Mouse (Mus musculus) forebrain, embryonic 16.5 days (tissue): ENCODE measurements around the gene Ppm1b. TPM values are rescaled to one million over a fixed set of nuclear protein-coding genes. Genes with fewer than 3 reads are reported as not detected.

ENCODE experiments used
- ATAC-seq: fragments of 200-750 bp; cut with Nextera tagmentation; 2 replicates; pipeline ENCODE4 v1.8.0; 2017; ENCODE audit warnings: mild to moderate bottlenecking, moderate library complexity
- H3K27ac ChIP-seq: fragments of 300-500 bp; sonication (generic); 2 replicates; pipeline ENCODE4 v1.5.1; 2014; ENCODE audit warnings: low read length, control low read depth
- H3K27me3 ChIP-seq: fragments of 300-500 bp; sonication (generic); replicated peaks from 2 replicates; pipeline ENCODE4 v1.6.1; 2014; ENCODE audit warnings: low read length; ENCODE audit not compliant: control insufficient read depth, insufficient read depth
- H3K36me3 ChIP-seq: fragments of 300-500 bp; sonication (generic); 2 replicates; pipeline ENCODE4 v1.6.1; 2014; ENCODE audit not compliant: control insufficient read depth, insufficient read depth
- H3K4me1 ChIP-seq: fragments of 300-500 bp; sonication (generic); replicated peaks from 2 replicates; pipeline ENCODE4 v1.6.1; 2014; ENCODE audit warnings: low read length; ENCODE audit not compliant: control insufficient read depth, insufficient read depth
- H3K4me2 ChIP-seq: fragments of 300-500 bp; sonication (generic); 2 replicates; pipeline ENCODE4 v1.6.1; 2014; ENCODE audit warnings: mild to moderate bottlenecking, low read length, control low read depth
- H3K4me3 ChIP-seq: fragments of 300-500 bp; sonication (generic); replicated peaks from 2 replicates; pipeline ENCODE4 v1.5.1; 2014; ENCODE audit warnings: mild to moderate bottlenecking, low read length, control low read depth
- H3K9ac ChIP-seq: fragments of 300-500 bp; sonication (generic); replicated peaks from 2 replicates; pipeline ENCODE4 v1.6.1; 2014; ENCODE audit warnings: low read depth, low read length, control low read depth
- H3K9me3 ChIP-seq: fragments of 300-500 bp; sonication (generic); 2 replicates; pipeline ENCODE4 v1.6.1; 2016; ENCODE audit warnings: low read length; ENCODE audit not compliant: control insufficient read depth
- WGBS: fragments of 180-500 bp; shearing (Covaris S2); extraction: QIAGEN DNeasy Blood & Tissue Kit; methylation state at CpG from one replicate; pipeline ENCODE4 v1.1.7; 2014; 5-methylcytosine and 5-hydroxymethylcytosine counted together
- polyA plus RNA-seq: library from polyadenylated mRNA; unstranded; fragments of >200 nt; fragmentation: Nextera tagmentation; extraction: Ambion mirVana; gene quantifications from 2 replicates; pipeline ENCODE4 v1.2.1, GENCODE M21; 2015

Ppm1b gene
- polyA plus RNA-seq, 1 experiment from 2014 or later, result 85.5 TPM

GRCm38 (mm10) chr17:84953776-84954175 lies 2.8 kb upstream of the Ppm1b start:
- no peak for ATAC-seq
- Histone ChIP-seq H3K9me3 (no peaks in the 10 kb centered on the region), H3K36me3 (no peaks in the 10 kb centered on the region), H3K27me3 (no peaks in the 10 kb centered on the region), H3K4me3 (no peak overlapping the region), H3K27ac (no peak overlapping the region), H3K9ac (no peak overlapping the region), H3K4me1 (peaks cover 4% of the 10 kb centered on the region; the same call in 1 of the 2 replicates), H3K4me2 (no peak overlapping the region)
- 84% methylated on average over 5 of the region's 5 CpGs for WGBS

GRCm38 (mm10) chr17:84954881-84955280 lies 1.7 kb upstream of the Ppm1b start:
- Histone ChIP-seq H3K27ac (no peak overlapping the region), H3K36me3 (no peaks in the 10 kb centered on the region), H3K4me1 (peaks cover 11% of the 10 kb centered on the region), H3K4me2 (no peak overlapping the region), H3K4me3 (no peak overlapping the region), H3K27me3 (no peaks in the 10 kb centered on the region), H3K9ac (no peak overlapping the region), H3K9me3 (no peaks in the 10 kb centered on the region)
- WGBS, result 92% methylated on average over 5 of the region's 5 CpGs
- ATAC-seq, result no peak

GRCm38 (mm10) chr17:84956931-84957486 lies 468 bp downstream of the Ppm1b start:
- peaks cover 18% of the 10 kb centered on the region for H3K4me1 ChIP-seq
- peak overlapping the region; percentile 54 for H3K4me3 ChIP-seq
- no peaks in the 10 kb centered on the region for H3K36me3 ChIP-seq
- peak overlapping the region; percentile 66 for H3K9ac ChIP-seq
- peak overlapping the region; percentile 93 for H3K27ac ChIP-seq
- peak; percentile 86 for ATAC-seq
- peak overlapping the region; percentile 55 for H3K4me2 ChIP-seq
- H3K27me3 ChIP-seq, result no peaks in the 10 kb centered on the region
- under 1% methylated on average over 24 of the region's 24 CpGs for WGBS
- H3K9me3 ChIP-seq, result no peaks in the 10 kb centered on the region

GRCm38 (mm10) chr17:84957487-84958259 lies 1.1 kb downstream of the Ppm1b start:
- under 1% methylated on average over 40 of the region's 55 CpGs for WGBS
- Histone ChIP-seq H3K9me3 (no peaks in the 10 kb centered on the region), H3K4me3 (peak overlapping the region; percentile 97), H3K27ac (peak overlapping the region; percentile 93), H3K9ac (peak overlapping the region; percentile 91), H3K27me3 (no peaks in the 10 kb centered on the region), H3K4me1 (peaks cover 18% of the 10 kb centered on the region), H3K4me2 (peak overlapping the region; percentile 83), H3K36me3 (no peaks in the 10 kb centered on the region)
- ATAC-seq, result peak; percentile 97

GRCm38 (mm10) chr17:84958411-84958911 lies 1.9 kb downstream of the Ppm1b start:
- H3K4me1 ChIP-seq, result peaks cover 18% of the 10 kb centered on the region
- H3K27me3 ChIP-seq, result no peaks in the 10 kb centered on the region
- peak overlapping the region; percentile 92 for H3K27ac ChIP-seq
- H3K4me2 ChIP-seq, result peak overlapping the region; percentile 83
- under 1% methylated on average over 30 of the region's 52 CpGs for WGBS
- H3K36me3 ChIP-seq, result no peaks in the 10 kb centered on the region
- no peaks in the 10 kb centered on the region for H3K9me3 ChIP-seq
- H3K9ac ChIP-seq, result peak overlapping the region; percentile 91
- ATAC-seq, result no peak
- peak overlapping the region; percentile 97 for H3K4me3 ChIP-seq

GRCm38 (mm10) chr17:84958986-84959664 lies 2.6 kb downstream of the Ppm1b start:
- Histone ChIP-seq H3K27me3 (no peaks in the 10 kb centered on the region), H3K4me2 (peak overlapping the region; percentile 83), H3K4me3 (peak overlapping the region; percentile 97), H3K4me1 (peaks cover 18% of the 10 kb centered on the region), H3K9ac (peak overlapping the region; percentile 91), H3K9me3 (no peaks in the 10 kb centered on the region), H3K36me3 (no peaks in the 10 kb centered on the region), H3K27ac (no peak overlapping the region)
- ATAC-seq, result no peak
- 30% methylated on average over 6 of the region's 6 CpGs for WGBS

GRCm38 (mm10) chr17:84959665-84960020 lies 3.1 kb downstream of the Ppm1b start:
- H3K4me1 ChIP-seq, result peaks cover 18% of the 10 kb centered on the region
- no peaks in the 10 kb centered on the region for H3K27me3 ChIP-seq
- no peak overlapping the region for H3K27ac ChIP-seq
- 72% methylated on average over 3 of the region's 3 CpGs for WGBS
- H3K4me2 ChIP-seq, result peak overlapping the region; percentile 83
- no peaks in the 10 kb centered on the region for H3K36me3 ChIP-seq
- no peak for ATAC-seq
- H3K9ac ChIP-seq, result no peak overlapping the region
- peak overlapping the region; percentile 97 for H3K4me3 ChIP-seq
- no peaks in the 10 kb centered on the region for H3K9me3 ChIP-seq

GRCm38 (mm10) chr17:84960136-84960535 lies 3.6 kb downstream of the Ppm1b start:
- H3K27ac ChIP-seq, result no peak overlapping the region
- no peak overlapping the region for H3K4me3 ChIP-seq
- H3K36me3 ChIP-seq, result no peaks in the 10 kb centered on the region
- peak overlapping the region; percentile 83 for H3K4me2 ChIP-seq
- no peak overlapping the region for H3K9ac ChIP-seq
- H3K4me1 ChIP-seq, result peaks cover 18% of the 10 kb centered on the region
- 34% methylated on average over 4 of the region's 4 CpGs for whole genome bisulfite sequencing
- no peak for ATAC-seq
- no peaks in the 10 kb centered on the region for H3K9me3 ChIP-seq
- H3K27me3 ChIP-seq, result no peaks in the 10 kb centered on the region

GRCm38 (mm10) chr17:84962046-84962445 lies 5.5 kb downstream of the Ppm1b start:
- Histone ChIP-seq H3K27me3 (no peaks in the 10 kb centered on the region), H3K36me3 (no peaks in the 10 kb centered on the region), H3K4me3 (no peak overlapping the region), H3K4me1 (peaks cover 14% of the 10 kb centered on the region), H3K9ac (no peak overlapping the region), H3K4me2 (no peak overlapping the region), H3K9me3 (no peaks in the 10 kb centered on the region), H3K27ac (no peak overlapping the region)
- WGBS, result 92% methylated on average over 4 of the region's 4 CpGs
- no peak for ATAC-seq
